Mouse (Mus musculus): ENCODE measurements around the gene Zmiz1. TPM values are rescaled to one million over a fixed set of nuclear protein-coding genes. Genes with fewer than 3 reads are reported as not detected.

Gene Zmiz1
- polyA plus RNA-seq, 1 experiment from 2014 or later, result 22.4 TPM

- Histone ChIP-seq H3K36me3 (ENCODE audit: control insufficient read depth, insufficient read depth, low read length) (no peaks in the 10 kb centered on the region), H3K4me1 (replicated peaks; ENCODE audit: control insufficient read depth, insufficient read depth, low read length) (peaks cover 47% of the 10 kb centered on the region), H3K9me3 (ENCODE audit: control insufficient read depth, low read length) (no peaks in the 10 kb centered on the region), H3K27me3 (ENCODE audit: control insufficient read depth, insufficient read depth, low read depth, low read length) (no peaks in the 10 kb centered on the region), H3K4me3 (ENCODE audit: low read length) (no peak overlapping the region), H3K27ac (ENCODE audit: low read length) (peak overlapping the region; percentile 91), H3K9ac (ENCODE audit: low read length) (no peak overlapping the region), H3K4me2 (ENCODE audit: low read depth, low read length) (no peak overlapping the region)
- 33% methylated on average over 5 of the region's 5 CpGs for WGBS
- 0 out of 2 replicates have a peak, but pooled peaks have one; percentile 25 for ATAC-seq (ENCODE audit: low read depth)
These were observed 248.8 kb downstream of the Zmiz1 start for GRCm38 (mm10) chr14:25707691-25708181.

- Histone ChIP-seq H3K9ac (ENCODE audit: low read length) (peak overlapping the region; percentile 39; the same call in 1 of the 2 replicates), H3K4me1 (replicated peaks; ENCODE audit: control insufficient read depth, insufficient read depth, low read length) (peaks cover 47% of the 10 kb centered on the region), H3K27me3 (ENCODE audit: control insufficient read depth, insufficient read depth, low read depth, low read length) (no peaks in the 10 kb centered on the region), H3K36me3 (ENCODE audit: control insufficient read depth, insufficient read depth, low read length) (no peaks in the 10 kb centered on the region), H3K4me2 (ENCODE audit: low read depth, low read length) (no peak overlapping the region), H3K9me3 (ENCODE audit: control insufficient read depth, low read length) (no peaks in the 10 kb centered on the region), H3K27ac (ENCODE audit: low read length) (peak overlapping the region; percentile 91), H3K4me3 (ENCODE audit: low read length) (no peak overlapping the region)
- WGBS, result 34% methylated on average over 4 of the region's 4 CpGs
- ATAC-seq (ENCODE audit: low read depth), result peak; percentile 66
These were observed 249.5 kb downstream of the Zmiz1 start for GRCm38 (mm10) chr14:25708451-25708850.

GRCm38 (mm10) chr14:25708917-25709316 is 249.9 kb downstream of the Zmiz1 start:
- no peaks in the 10 kb centered on the region for H3K36me3 ChIP-seq (ENCODE audit: control insufficient read depth, insufficient read depth, low read length)
- ATAC-seq (ENCODE audit: low read depth), result peak; percentile 18
- H3K4me2 ChIP-seq (ENCODE audit: low read depth, low read length), result no peak overlapping the region
- 94% methylated on average over 2 of the region's 2 CpGs for WGBS
- peaks cover 47% of the 10 kb centered on the region for H3K4me1 ChIP-seq (replicated peaks; ENCODE audit: control insufficient read depth, insufficient read depth, low read length)
- H3K9me3 ChIP-seq (ENCODE audit: control insufficient read depth, low read length), result no peaks in the 10 kb centered on the region
- no peak overlapping the region for H3K4me3 ChIP-seq (ENCODE audit: low read length)
- no peaks in the 10 kb centered on the region for H3K27me3 ChIP-seq (ENCODE audit: control insufficient read depth, insufficient read depth, low read depth, low read length)
- H3K27ac ChIP-seq (ENCODE audit: low read length), result peak overlapping the region; percentile 91
- H3K9ac ChIP-seq (ENCODE audit: low read length), result peak overlapping the region; percentile 39; the same call in 1 of the 2 replicates

- Histone ChIP-seq H3K4me1 (replicated peaks; ENCODE audit: control insufficient read depth, insufficient read depth, low read length) (peaks cover 47% of the 10 kb centered on the region), H3K9ac (ENCODE audit: low read length) (no peak overlapping the region)
- 20% methylated on average over 4 of the region's 4 CpGs for WGBS
These were observed 251.1 kb downstream of the Zmiz1 start for GRCm38 (mm10) chr14:25710073-25710472.

GRCm38 (mm10) chr14:25710681-25711080 is 251.7 kb downstream of the Zmiz1 start:
- Histone ChIP-seq H3K9ac (ENCODE audit: low read length) (no peak overlapping the region), H3K27ac (ENCODE audit: low read length) (peak overlapping the region; percentile 91), H3K4me3 (ENCODE audit: low read length) (no peak overlapping the region), H3K9me3 (ENCODE audit: control insufficient read depth, low read length) (no peaks in the 10 kb centered on the region), H3K36me3 (ENCODE audit: control insufficient read depth, insufficient read depth, low read length) (no peaks in the 10 kb centered on the region), H3K4me2 (ENCODE audit: low read depth, low read length) (no peak overlapping the region), H3K4me1 (replicated peaks; ENCODE audit: control insufficient read depth, insufficient read depth, low read length) (peaks cover 47% of the 10 kb centered on the region), H3K27me3 (ENCODE audit: control insufficient read depth, insufficient read depth, low read depth, low read length) (no peaks in the 10 kb centered on the region)
- 0 out of 2 replicates have a peak, but pooled peaks have one; percentile 24 for ATAC-seq (ENCODE audit: low read depth)
- WGBS, result 45% methylated on average over 4 of the region's 4 CpGs

More at GRCm38 (mm10) chr14:25710073-25710472, 251.1 kb downstream of the Zmiz1 start:
- H3K36me3 ChIP-seq (ENCODE audit: control insufficient read depth, insufficient read depth, low read length), result no peaks in the 10 kb centered on the region
- no peaks in the 10 kb centered on the region for H3K9me3 ChIP-seq (ENCODE audit: control insufficient read depth, low read length)
- peak overlapping the region; percentile 91 for H3K27ac ChIP-seq (ENCODE audit: low read length)
- no peak overlapping the region for H3K4me2 ChIP-seq (ENCODE audit: low read depth, low read length)
- H3K4me3 ChIP-seq (ENCODE audit: low read length), result no peak overlapping the region
- no peaks in the 10 kb centered on the region for H3K27me3 ChIP-seq (ENCODE audit: control insufficient read depth, insufficient read depth, low read depth, low read length)
- peak; percentile 79 for ATAC-seq (ENCODE audit: low read depth)

- Histone ChIP-seq H3K4me1 (replicated peaks; ENCODE audit: control insufficient read depth, insufficient read depth, low read length) (peaks cover 47% of the 10 kb centered on the region), H3K9ac (ENCODE audit: low read length) (no peak overlapping the region), H3K27ac (ENCODE audit: low read length) (peak overlapping the region; percentile 91; the same call in 1 of the 2 replicates), H3K4me2 (ENCODE audit: low read depth, low read length) (no peak overlapping the region), H3K36me3 (ENCODE audit: control insufficient read depth, insufficient read depth, low read length) (no peaks in the 10 kb centered on the region), H3K9me3 (ENCODE audit: control insufficient read depth, low read length) (no peaks in the 10 kb centered on the region), H3K4me3 (ENCODE audit: low read length) (no peak overlapping the region), H3K27me3 (ENCODE audit: control insufficient read depth, insufficient read depth, low read depth, low read length) (no peaks in the 10 kb centered on the region)
- ATAC-seq (ENCODE audit: low read depth), result peak; percentile 17
- 27% methylated on average over 7 of the region's 7 CpGs for WGBS
These were observed 252.2 kb downstream of the Zmiz1 start for GRCm38 (mm10) chr14:25711177-25711576.

GRCm38 (mm10) chr14:25711602-25712001 is 252.6 kb downstream of the Zmiz1 start:
- Histone ChIP-seq H3K27me3 (ENCODE audit: control insufficient read depth, insufficient read depth, low read depth, low read length) (no peaks in the 10 kb centered on the region), H3K27ac (ENCODE audit: low read length) (peak overlapping the region; percentile 91; the same call in 1 of the 2 replicates), H3K9ac (ENCODE audit: low read length) (no peak overlapping the region), H3K9me3 (ENCODE audit: control insufficient read depth, low read length) (no peaks in the 10 kb centered on the region), H3K4me1 (replicated peaks; ENCODE audit: control insufficient read depth, insufficient read depth, low read length) (peaks cover 47% of the 10 kb centered on the region), H3K4me2 (ENCODE audit: low read depth, low read length) (no peak overlapping the region), H3K36me3 (ENCODE audit: control insufficient read depth, insufficient read depth, low read length) (no peaks in the 10 kb centered on the region), H3K4me3 (ENCODE audit: low read length) (no peak overlapping the region)
- no peak for ATAC-seq (ENCODE audit: low read depth)
- 27% methylated on average over 8 of the region's 8 CpGs for WGBS

- WGBS, result 24% methylated on average over 4 of the region's 4 CpGs
- Histone ChIP-seq H3K4me1 (replicated peaks; ENCODE audit: control insufficient read depth, insufficient read depth, low read length) (peaks cover 46% of the 10 kb centered on the region), H3K9me3 (ENCODE audit: control insufficient read depth, low read length) (no peaks in the 10 kb centered on the region), H3K36me3 (ENCODE audit: control insufficient read depth, insufficient read depth, low read length) (no peaks in the 10 kb centered on the region), H3K4me2 (ENCODE audit: low read depth, low read length) (no peak overlapping the region), H3K4me3 (ENCODE audit: low read length) (no peak overlapping the region), H3K27ac (ENCODE audit: low read length) (no peak overlapping the region), H3K27me3 (ENCODE audit: control insufficient read depth, insufficient read depth, low read depth, low read length) (no peaks in the 10 kb centered on the region), H3K9ac (ENCODE audit: low read length) (no peak overlapping the region)
- no peak for ATAC-seq (ENCODE audit: low read depth)
These were observed 254.5 kb downstream of the Zmiz1 start for GRCm38 (mm10) chr14:25713443-25713842.

Data from lung, embryonic 16.5 days (tissue).